Mouse (Mus musculus) neutrophil, adult 65 days (primary cell): ENCODE results near the gene Dusp27. TPM values are rescaled to one million over a fixed set of nuclear protein-coding genes. Genes with fewer than 3 reads are reported as not detected.

Experiments used
- total RNA-seq: library from RNA; stranded (reverse); gene quantifications from 2 replicates; pipeline ENCODE4 v1.2.4, GENCODE M21; 2023

The Dusp27 gene
- total RNA-seq: not detected in 2 replicates

DNA sequence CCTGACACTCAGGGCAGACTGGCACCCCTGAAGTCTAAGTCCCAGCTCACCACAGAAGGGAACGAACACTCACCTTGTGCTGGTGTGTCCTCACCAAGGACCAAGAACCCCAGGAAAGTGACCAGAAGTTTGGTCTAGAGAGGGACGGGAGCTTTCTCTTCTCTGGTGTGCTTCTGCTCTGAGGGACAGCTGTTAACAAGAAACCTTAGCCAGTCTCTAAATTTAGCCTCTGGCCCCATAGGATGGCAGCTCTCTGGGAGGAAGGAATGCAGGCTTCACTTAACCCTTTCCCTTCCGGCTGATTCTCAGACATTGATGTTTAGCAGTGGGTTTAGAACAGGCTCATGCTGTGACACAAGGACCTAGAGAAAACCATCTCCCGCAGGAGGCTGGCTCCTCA is at the start of gene Dusp27:
Gene Dusp27 (minus strand): TSS at position 204 of the 400 bp plus-strand sequence.

DNA sequence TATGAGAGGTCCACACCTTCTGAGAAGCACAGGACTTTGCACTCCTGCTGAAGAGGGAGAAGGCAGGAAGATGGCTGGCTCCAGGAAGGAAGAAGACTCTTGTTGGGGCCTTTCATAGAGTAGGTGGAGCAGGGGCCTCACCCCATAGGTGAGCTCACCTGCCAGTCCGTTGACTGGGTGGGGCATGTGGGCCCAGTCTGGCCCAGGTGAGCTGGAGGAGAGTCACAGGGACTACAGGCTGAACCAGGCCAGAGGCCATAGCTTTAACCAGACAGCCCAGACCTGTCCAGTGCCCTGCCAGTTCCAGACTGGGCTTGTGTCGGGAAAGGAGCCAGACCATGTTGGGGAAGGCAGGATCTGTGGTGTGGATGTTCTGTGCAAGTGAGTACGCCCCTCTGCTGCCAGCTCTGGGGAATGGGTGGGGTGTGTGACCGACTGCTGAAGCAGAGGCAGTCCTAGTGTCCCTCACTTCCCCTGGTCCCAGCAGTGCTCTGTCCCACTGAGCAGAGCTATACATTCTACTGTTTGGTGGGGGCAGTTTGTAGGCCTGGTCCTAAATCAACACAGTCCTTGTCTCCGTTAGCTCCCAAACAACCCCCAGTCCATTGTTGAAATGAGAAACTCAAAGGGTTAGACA is 2.6 kb upstream of the Dusp27 start, which contains the start of gene Gpa33:
Gene Gpa33 (plus strand): TSS at position 15 of the 637 bp plus-strand sequence.

Other genes with a start within 250 kb of the Dusp27 start
- 23.2 and 23.5 TPM in 2 replicates for gene Pou2f1, start 125.2 kb downstream of the Dusp27 start, total RNA-seq
- not detected in 2 replicates for gene Gpa33, start 2.3 kb upstream of the Dusp27 start, total RNA-seq
- not detected in 2 replicates for gene Mael, start 110.8 kb upstream of the Dusp27 start, total RNA-seq
- 0.23 TPM in 1 of 2 replicates, not detected in the other for gene Ildr2, start 126.2 kb upstream of the Dusp27 start, total RNA-seq